Mouse (Mus musculus) R1 (cell line): ENCODE measurements around the gene Fcer1a.
"Not testable (repeated sequence)": the region's sequence is repeated elsewhere in the genome, so short reads cannot be mapped to it uniquely, and the experiment has no call there.

Experiments used
- DNase-seq: peaks from one replicate; pipeline ENCODE4 v3.0.0-alpha.2; 2018; ENCODE audit warnings: low read depth, low spot score

Fcer1a gene

DNA sequence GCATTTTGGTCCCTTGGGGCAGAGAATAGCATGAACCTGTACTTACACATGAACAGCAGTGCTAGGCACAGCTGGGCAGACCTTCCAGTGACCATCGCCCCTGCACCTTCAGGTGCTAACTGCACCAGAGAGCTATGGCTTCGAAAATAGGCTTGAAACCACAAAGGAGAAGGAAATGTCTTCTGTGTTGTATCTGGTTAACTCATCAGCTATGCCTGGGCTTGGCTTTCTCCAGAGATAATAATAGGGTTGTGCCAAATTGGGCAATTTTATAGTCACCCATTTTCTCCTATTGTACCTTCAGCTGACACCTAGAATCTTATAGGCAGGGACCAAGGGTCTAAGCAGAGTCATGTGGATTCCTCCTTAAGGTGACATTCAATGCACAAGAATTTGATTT, at the start of gene Fcer1a:
Fcer1a (minus strand) TSS at position 134 of the 400 bp plus-strand sequence.
- DNase-seq, result no peak

DNA sequence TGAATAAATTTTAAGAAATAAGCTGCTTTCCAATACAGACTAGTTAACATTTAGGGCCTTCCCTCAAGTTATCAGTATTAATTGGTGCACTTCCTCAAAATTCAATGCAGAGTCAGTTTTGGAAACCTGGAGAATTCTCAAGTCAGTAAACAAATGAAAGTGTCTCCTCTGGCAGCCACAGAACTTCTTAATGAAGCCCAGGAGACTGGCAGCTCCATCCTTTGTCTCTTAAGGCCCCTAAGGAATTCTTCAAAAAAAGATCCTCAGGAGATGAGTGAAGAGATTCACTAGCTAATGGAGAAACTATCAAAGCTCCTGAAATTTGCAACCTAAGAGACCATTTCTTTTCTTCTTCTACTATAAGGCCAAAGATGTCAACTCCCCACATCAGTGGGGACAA, 38.7 kb upstream of the Fcer1a start, which contains the start of gene Olfr418:
Olfr418 (plus strand) TSS at position 301 of the 400 bp plus-strand sequence.
- no peak for DNase-seq

DNA sequence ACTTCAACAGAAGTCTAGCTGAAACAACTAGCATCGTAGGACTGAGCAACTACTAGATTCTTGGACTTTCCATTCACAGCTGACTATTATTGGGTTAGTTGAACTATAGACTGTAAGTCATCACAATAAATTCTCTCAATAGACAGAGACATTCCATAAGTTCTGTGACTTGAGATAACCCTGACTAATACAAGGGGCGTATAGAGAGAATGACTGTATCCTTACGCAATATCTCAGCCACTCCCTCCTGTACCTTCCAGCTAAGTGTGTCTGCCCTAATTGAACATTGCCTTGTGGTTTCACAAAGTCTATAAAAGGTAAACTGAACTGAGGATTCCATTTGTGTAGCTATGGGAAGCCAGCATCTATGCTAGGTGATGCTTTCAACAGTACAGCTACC, 22.9 kb upstream of the Fcer1a start:
- DNase-seq, result no peak

DNA sequence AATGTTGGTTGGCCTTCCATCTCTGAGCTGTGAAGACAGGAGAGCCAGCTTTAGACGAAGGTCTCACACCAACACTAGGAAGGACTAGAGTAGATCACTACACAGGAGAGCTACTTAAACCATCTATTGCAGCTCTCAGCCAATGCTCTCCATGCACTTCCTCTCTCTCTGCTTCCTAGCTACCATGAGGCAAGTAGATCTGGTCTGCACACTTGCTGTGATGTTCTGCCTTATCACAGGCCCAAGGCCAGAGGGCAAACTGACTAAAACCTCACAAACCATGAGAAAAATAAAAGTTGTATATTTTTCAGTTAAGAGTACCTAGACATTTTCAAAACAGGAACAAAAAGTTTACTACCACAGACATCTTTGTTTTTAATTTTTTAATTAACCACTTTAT, 10.0 kb upstream of the Fcer1a start:
- not testable (repeated sequence) for DNase-seq

DNA sequence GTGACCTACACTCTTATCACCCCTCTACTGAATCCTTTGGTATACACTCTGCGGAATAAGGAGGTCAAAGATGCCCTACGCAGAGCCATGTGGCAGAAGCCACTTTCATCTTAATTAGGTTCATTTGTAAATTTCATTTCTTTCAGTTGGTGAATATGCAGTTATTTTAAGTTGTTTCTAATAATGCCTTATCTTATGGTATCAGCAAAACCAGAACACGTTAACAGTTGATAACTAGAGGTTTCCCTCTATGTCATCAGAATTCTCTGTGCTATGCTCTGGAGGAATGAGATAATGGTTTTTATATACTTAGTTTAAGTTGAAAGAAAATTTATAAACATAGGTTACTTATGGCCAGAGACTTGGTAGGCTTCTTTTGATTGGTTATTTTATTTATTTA, 10.5 kb downstream of the Fcer1a start:
- DNase-seq, result no peak

DNA sequence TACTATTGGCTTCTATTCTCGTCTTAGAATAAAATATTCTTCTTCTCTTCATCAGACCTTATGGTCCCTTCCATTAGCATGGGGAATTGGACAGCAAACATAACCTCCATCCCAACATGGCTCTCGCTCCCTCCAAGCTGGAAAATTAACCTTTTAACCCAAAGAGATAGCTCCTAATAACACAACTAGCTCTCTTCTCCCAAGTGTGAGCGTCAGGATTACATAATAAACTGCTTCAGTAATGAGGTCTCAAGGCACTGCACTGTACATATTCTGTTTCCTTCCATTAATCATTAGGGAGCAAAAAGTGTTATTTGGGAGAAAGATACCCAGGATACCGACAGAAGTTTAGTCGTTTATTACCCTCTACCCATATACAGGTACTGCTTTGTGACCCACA, 14.9 kb downstream of the Fcer1a start, which contains the start of gene Olfr1404:
Olfr1404 (plus strand) TSS at position 301 of the 400 bp plus-strand sequence.
- DNase-seq, result no peak

DNA sequence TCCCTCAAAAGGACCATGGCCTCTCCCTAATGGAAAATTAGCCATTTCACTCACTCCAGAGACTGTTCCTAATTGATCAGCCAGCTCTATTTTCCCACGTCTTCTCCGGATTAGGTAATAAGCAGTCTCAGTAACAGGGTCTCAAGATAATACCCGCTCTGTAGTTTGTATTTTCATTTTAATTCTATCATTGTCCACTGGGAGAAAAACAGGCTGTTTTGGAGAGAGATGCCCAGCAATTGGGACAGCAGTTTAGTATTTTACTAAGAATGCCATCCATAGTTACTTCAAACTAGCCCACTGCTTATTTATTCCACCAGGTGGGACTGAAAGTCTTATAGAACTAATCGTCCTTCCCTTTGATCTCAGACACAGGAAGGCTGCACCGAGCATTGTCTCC, 29.5 kb downstream of the Fcer1a start, which contains the start of gene Olfr218:
Olfr218 (plus strand) TSS at position 301 of the 400 bp plus-strand sequence.
- no peak for DNase-seq

DNA sequence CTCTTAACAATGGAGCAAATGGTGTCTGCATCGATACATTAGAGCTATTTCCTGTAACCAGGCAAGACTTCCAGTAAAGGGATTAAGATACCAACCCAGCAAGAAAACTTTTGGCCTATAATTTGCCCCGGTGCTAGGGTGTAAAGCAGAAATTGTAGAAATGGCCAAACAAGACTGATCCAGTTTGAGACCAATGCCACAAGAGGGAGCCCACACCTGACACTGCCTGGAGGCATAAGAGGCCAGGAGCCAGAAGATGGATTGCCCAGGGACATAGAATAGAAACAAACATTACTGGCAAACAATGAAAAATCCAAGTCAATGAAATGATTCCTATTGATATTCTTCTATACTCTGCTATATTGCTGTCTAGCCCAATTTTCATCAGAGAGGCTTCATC, 30.7 kb downstream of the Fcer1a start:
- DNase-seq, result peak; percentile 3

DNA sequence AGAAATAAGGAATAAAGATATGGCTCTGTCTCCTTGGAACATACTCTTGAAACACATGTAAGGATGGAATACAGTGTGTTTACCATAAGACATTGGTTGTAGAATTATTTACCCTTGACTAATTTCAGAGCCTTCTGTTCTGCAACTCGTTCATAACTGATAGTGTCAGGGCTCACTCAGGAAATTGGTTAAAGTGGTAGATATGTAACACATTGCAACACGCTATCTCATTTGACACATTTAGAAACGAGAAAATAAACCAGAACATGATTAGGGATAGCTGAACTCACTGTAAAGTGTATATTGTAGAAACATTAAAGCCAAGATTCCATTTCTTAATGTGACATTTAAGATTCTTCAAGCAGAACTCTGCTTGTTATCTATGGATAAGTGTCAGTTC, 35.0 kb downstream of the Fcer1a start:
- DNase-seq, result no peak

DNA sequence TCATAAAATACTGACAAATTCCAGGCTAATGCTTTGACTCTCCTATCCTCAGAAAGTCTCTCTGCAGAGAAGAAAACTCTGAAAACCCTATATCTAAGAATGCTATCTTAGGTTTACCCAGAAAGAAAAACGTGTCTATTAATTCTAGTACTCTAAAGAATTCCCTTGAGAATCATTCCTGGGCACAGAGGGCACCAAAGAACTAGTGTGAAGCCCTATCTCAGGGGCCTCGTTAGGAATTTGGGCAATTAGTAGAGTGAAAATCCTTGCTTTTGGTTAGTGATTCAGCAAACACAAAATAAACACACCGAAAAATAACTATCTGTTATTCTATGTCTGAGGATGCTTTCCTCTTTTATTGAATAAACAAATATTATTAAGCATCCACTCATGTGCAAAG, 36.5 kb downstream of the Fcer1a start, which contains the start of gene Olfr1406:
Olfr1406 (minus strand) TSS at position 101 of the 400 bp plus-strand sequence.
- no peak for DNase-seq

DNA sequence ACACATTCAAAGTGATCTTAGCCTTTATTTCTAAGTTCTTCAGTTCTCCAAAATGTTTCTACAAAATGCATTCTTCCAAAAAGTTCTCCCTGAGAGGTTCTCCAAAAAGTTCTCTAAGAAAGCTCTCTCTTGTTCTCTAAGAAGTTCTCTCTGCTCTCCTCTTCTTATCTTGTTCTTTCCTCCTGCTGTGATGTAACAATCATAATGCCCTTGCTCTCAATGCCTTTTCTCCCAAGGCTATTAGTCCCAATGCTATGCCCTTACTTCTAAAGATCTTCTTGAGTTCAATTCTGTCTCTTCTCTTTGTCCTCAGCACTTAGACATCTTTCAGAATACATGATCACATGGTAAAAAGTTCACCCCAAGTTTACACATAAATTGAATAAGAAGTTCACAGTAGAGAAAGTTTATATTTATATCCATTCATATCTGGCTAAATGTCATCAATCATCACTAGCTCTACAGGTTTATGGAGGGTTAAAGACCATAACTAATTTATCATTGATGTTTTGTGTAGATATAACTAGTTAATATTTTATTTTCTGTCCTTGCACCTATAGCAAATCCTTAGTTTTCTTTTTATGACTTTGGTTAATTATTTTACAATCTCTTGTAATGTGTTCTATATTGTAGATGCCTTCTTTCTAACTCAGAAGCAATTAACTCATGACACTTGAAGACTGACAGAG, 52.7 kb downstream of the Fcer1a start:
- no peak for DNase-seq
